Mouse (Mus musculus): Measurements from ENCODE around the gene Gtpbp2.

DNA sequence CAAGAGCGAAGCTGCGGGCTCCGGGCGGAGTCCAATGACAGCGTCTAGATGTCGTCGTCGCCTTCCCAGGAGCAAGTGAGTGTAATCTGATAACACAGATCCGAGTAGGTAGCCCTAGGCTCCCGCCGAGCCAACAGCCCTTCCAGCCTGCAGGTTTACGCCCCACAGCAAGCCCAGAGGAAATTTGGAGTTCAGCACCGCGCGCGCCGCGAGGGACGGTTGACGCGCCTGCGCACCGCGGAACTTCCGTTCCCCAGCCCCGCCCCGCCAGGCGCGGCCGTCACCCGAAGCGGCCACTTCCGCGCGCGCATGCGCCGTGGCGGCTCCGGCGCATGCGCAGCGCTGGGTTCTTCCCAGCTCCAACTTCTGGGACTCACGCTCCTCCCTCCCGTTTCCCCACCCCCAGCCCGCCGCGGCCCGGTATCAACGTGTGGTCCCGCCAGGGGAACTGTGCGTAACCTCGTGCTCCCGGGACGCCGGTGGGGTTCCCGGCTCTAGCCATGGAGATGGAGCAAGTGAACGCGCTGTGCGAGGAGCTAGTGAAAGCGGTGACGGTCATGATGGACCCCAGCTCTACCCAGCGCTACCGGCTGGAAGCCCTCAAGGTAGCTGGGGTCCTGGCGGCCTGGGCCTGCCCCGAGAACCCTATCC, 41.7 kb downstream of the Gtpbp2 start, which contains the start of the genes Polh and Xpo5:
- TF ChIP-seq CTCF (IDR thresholded peaks at IDR 0.05; ENCODE audit: low read depth, low read length) (no peak), GATA1 (IDR thresholded peaks at IDR 0.05; ENCODE audit: borderline replicate concordance, low read length) (no peak)

All from G1E (cell line).